Mouse (Mus musculus): ENCODE results near the gene Fut2. TPM values are rescaled to one million over a fixed set of nuclear protein-coding genes. Genes with fewer than 3 reads are reported as not detected.

Gene Fut2
- total and polyA plus RNA-seq, 3 experiments = not detected

GRCm38 (mm10) chr7:45689099-45689498 is 22.9 kb upstream of the Fut2 start:
- no peak for DNase-seq (ENCODE audit: extremely low read depth)
- Histone ChIP-seq H3K27ac (ENCODE audit: insufficient read depth, low read depth) (no peak overlapping the region), H3K9me3 (replicated peaks; ENCODE audit: low read length) (no peaks in the 10 kb centered on the region), H3K4me2 (ENCODE audit: insufficient read depth, low read depth, poor library complexity, severe bottlenecking) (no peak overlapping the region), H3K4me3 (replicated peaks in 1 of 3; ENCODE audit: low read depth in 2 of 3, low read length in 2 of 3, poor library complexity in 1 of 3) (no peak overlapping the region), H3K27me3 (replicated peaks) (no peaks in the 10 kb centered on the region), H3K36me3 (replicated peaks in 1 of 2; ENCODE audit: control insufficient read depth in 1 of 2, insufficient read depth in 1 of 2, low read length in 1 of 2) (no peaks in the 10 kb centered on the region), H3K79me2 (replicated peaks; ENCODE audit: control insufficient read depth, extremely low read depth, insufficient read depth, poor library complexity, severe bottlenecking) (no peaks in the 10 kb centered on the region), H3K4me1 (ENCODE audit: control insufficient read depth in 1 of 2, insufficient read depth in 2 of 2) (peaks cover 24 to 68% of the 10 kb centered on the region in 2 experiments), H3K9ac (ENCODE audit: insufficient read depth, low read depth) (no peak overlapping the region)
- no peak for TF ChIP-seq UBTF (IDR thresholded peaks at IDR 0.05; ENCODE audit: low read depth, low read length)
- TF ChIP-seq BHLHE40 (IDR thresholded peaks at IDR 0.05; ENCODE audit: low read depth, low read length) = 0 out of 2 replicates have a peak, but pooled peaks have one; percentile 8
- TF ChIP-seq JUN (IDR thresholded peaks at IDR 0.05; ENCODE audit: insufficient read depth, low read depth, low read length) = no peak
- no peak for TF ChIP-seq JUND (conservative IDR thresholded peaks at IDR 0.05; ENCODE audit: low read depth, low read length)
- TF ChIP-seq SIN3A (IDR thresholded peaks at IDR 0.05; ENCODE audit: low read length) = no peak
- TF ChIP-seq CHD2 (IDR thresholded peaks at IDR 0.05; ENCODE audit: low read length) = no peak
- TF ChIP-seq MXI1 (IDR thresholded peaks at IDR 0.05; ENCODE audit: low read depth, low read length) = no peak
- in situ Hi-C loops (cut with MboI; ENCODE audit: low pct_ligation_motif_present, low pct_unique_long_range_greater_than_20kb, low sequenced_read_pairs) (loop anchor here (10.0 kb wide), 1 partner anchor 224 kb away; the partner anchor contains the start of gene Bax), dilution Hi-C loops (cut with MboI; ENCODE audit: extremely low pct_ligation_motif_present, extremely low pct_unique_long_range_greater_than_20kb, low sequenced_read_pairs) (no loop called here)

- Histone ChIP-seq H3K9me3 (replicated peaks; ENCODE audit: low read length) (no peaks in the 10 kb centered on the region), H3K27me3 (replicated peaks) (no peaks in the 10 kb centered on the region), H3K9ac (ENCODE audit: insufficient read depth, low read depth) (no peak overlapping the region), H3K36me3 (replicated peaks in 1 of 2; ENCODE audit: control insufficient read depth in 1 of 2, insufficient read depth in 1 of 2, low read length in 1 of 2) (no peaks in the 10 kb centered on the region), H3K79me2 (replicated peaks; ENCODE audit: control insufficient read depth, extremely low read depth, insufficient read depth, poor library complexity, severe bottlenecking) (no peaks in the 10 kb centered on the region), H3K4me1 (ENCODE audit: control insufficient read depth in 1 of 2, insufficient read depth in 2 of 2) (peaks cover 39 to 84% of the 10 kb centered on the region in 2 experiments), H3K4me2 (ENCODE audit: insufficient read depth, low read depth, poor library complexity, severe bottlenecking) (no peak overlapping the region), H3K27ac (ENCODE audit: insufficient read depth, low read depth) (no peak overlapping the region), H3K4me3 (replicated peaks in 1 of 3; ENCODE audit: low read depth in 2 of 3, low read length in 2 of 3, poor library complexity in 1 of 3) (no peak overlapping the region)
- no peak for DNase-seq (ENCODE audit: extremely low read depth)
- in situ Hi-C loops (cut with MboI; ENCODE audit: low pct_ligation_motif_present, low pct_unique_long_range_greater_than_20kb, low sequenced_read_pairs) = loop anchor here (10.0 kb wide), 1 partner anchor 222 kb away; the partner anchor contains the start of gene Bax
- TF ChIP-seq ETS1 (conservative IDR thresholded peaks at IDR 0.05; ENCODE audit: low read depth, low read length) = no peak
- dilution Hi-C loops (cut with MboI; ENCODE audit: extremely low pct_ligation_motif_present, extremely low pct_unique_long_range_greater_than_20kb, low sequenced_read_pairs) = no loop called here
Observed at GRCm38 (mm10) chr7:45686841-45687240, 20.6 kb upstream of the Fut2 start.

GRCm38 (mm10) chr7:45685811-45686210 is 19.6 kb upstream of the Fut2 start:
- DNase-seq (ENCODE audit: extremely low read depth) = no peak
- Histone ChIP-seq H3K4me2 (ENCODE audit: insufficient read depth, low read depth, poor library complexity, severe bottlenecking) (no peak overlapping the region), H3K9ac (ENCODE audit: insufficient read depth, low read depth) (no peak overlapping the region), H3K4me3 (replicated peaks in 1 of 3; ENCODE audit: low read depth in 2 of 3, low read length in 2 of 3, poor library complexity in 1 of 3) (no peak overlapping the region), H3K27ac (ENCODE audit: insufficient read depth, low read depth) (no peak overlapping the region), H3K79me2 (replicated peaks; ENCODE audit: control insufficient read depth, extremely low read depth, insufficient read depth, poor library complexity, severe bottlenecking) (no peaks in the 10 kb centered on the region), H3K9me3 (replicated peaks; ENCODE audit: low read length) (no peaks in the 10 kb centered on the region), H3K4me1 (ENCODE audit: control insufficient read depth in 1 of 2, insufficient read depth in 2 of 2) (peaks cover 43 to 84% of the 10 kb centered on the region in 2 experiments), H3K36me3 (replicated peaks in 1 of 2; ENCODE audit: control insufficient read depth in 1 of 2, insufficient read depth in 1 of 2, low read length in 1 of 2) (no peaks in the 10 kb centered on the region), H3K27me3 (replicated peaks) (no peaks in the 10 kb centered on the region)
- TF ChIP-seq HCFC1 (IDR thresholded peaks at IDR 0.05; ENCODE audit: low read depth, low read length) = no peak
- no peak for TF ChIP-seq ETS1 (conservative IDR thresholded peaks at IDR 0.05; ENCODE audit: low read depth, low read length)
- no peak for TF ChIP-seq UBTF (IDR thresholded peaks at IDR 0.05; ENCODE audit: low read depth, low read length)
- no peak for TF ChIP-seq TCF12 (IDR thresholded peaks at IDR 0.05; ENCODE audit: low read depth, low read length)
- TF ChIP-seq POLR2AphosphoS2 (IDR thresholded peaks at IDR 0.05; ENCODE audit: low read depth, low read length) = no peak
- no peak for TF ChIP-seq ZMIZ1 (IDR thresholded peaks at IDR 0.05; ENCODE audit: low read depth, low read length)
- no peak for TF ChIP-seq MEF2A (IDR thresholded peaks at IDR 0.05; ENCODE audit: borderline replicate concordance, low read depth, low read length)
- no peak for TF ChIP-seq SIN3A (IDR thresholded peaks at IDR 0.05; ENCODE audit: low read length)
- TF ChIP-seq BHLHE40 (IDR thresholded peaks at IDR 0.05; ENCODE audit: low read depth, low read length) = no peak
- no peak for TF ChIP-seq IRF4 (IDR thresholded peaks at IDR 0.05; ENCODE audit: low read depth, low read length)
- in situ Hi-C loops (cut with MboI; ENCODE audit: low pct_ligation_motif_present, low pct_unique_long_range_greater_than_20kb, low sequenced_read_pairs) = loop anchor here (10.0 kb wide), 1 partner anchor 221 kb away; the partner anchor contains the start of gene Bax
- dilution Hi-C loops (cut with MboI; ENCODE audit: extremely low pct_ligation_motif_present, extremely low pct_unique_long_range_greater_than_20kb, low sequenced_read_pairs) = no loop called here
